Mouse (Mus musculus) kidney, postnatal 0 days (tissue): ENCODE measurements around the gene Chrm1. TPM values are rescaled to one million over a fixed set of nuclear protein-coding genes. Genes with fewer than 3 reads are reported as not detected.

ENCODE experiments used
- ATAC-seq: fragments of 200-750 bp; cut with Nextera tagmentation; replicated peaks from 2 replicates; pipeline ENCODE4 v1.8.0; 2017; ENCODE audit warnings: low read depth, moderate number of reproducible peaks, moderate TSS enrichment, moderate library complexity; ENCODE audit not compliant: low FRiP score
- DNase-seq: peaks from one replicate; pipeline ENCODE4 v3.0.0-alpha.2; 2016; ENCODE audit warnings: low spot score
- H3K27ac ChIP-seq: fragments of 300-500 bp; sonication (generic); 2 replicates; pipeline ENCODE4 v1.5.1; 2014; ENCODE audit warnings: mild to moderate bottlenecking
- H3K27me3 ChIP-seq: fragments of 300-500 bp; sonication (generic); 2 replicates; pipeline ENCODE4 v1.6.1; 2014; ENCODE audit warnings: low read length, mixed read lengths; ENCODE audit not compliant: insufficient read depth
- H3K36me3 ChIP-seq: fragments of 300-500 bp; sonication (generic); 2 replicates; pipeline ENCODE4 v1.6.1; 2014; ENCODE audit warnings: low read length, mixed read lengths; ENCODE audit not compliant: insufficient read depth
- H3K4me1 ChIP-seq: fragments of 300-500 bp; sonication (generic); replicated peaks from 2 replicates; pipeline ENCODE4 v1.6.1; 2014; ENCODE audit warnings: antibody characterized with exemption, low read length, mixed read lengths; ENCODE audit not compliant: insufficient read depth
- H3K4me2 ChIP-seq: fragments of 300-500 bp; sonication (generic); 2 replicates; pipeline ENCODE4 v1.6.1; 2014; ENCODE audit warnings: mild to moderate bottlenecking, low read length, moderate library complexity, mixed read lengths
- H3K4me3 ChIP-seq: fragments of 300-500 bp; sonication (generic); replicated peaks from 2 replicates; pipeline ENCODE4 v1.5.1; 2014; ENCODE audit warnings: low read depth, low read length
- H3K9ac ChIP-seq: fragments of 300-500 bp; sonication (generic); 2 replicates; pipeline ENCODE4 v1.6.1; 2014; ENCODE audit warnings: low read depth, low read length
- H3K9me3 ChIP-seq: fragments of 300-500 bp; sonication (generic); replicated peaks from 2 replicates; pipeline ENCODE4 v1.6.1; 2016; ENCODE audit warnings: low read length, inconsistent platforms, mixed read lengths
- CTCF ChIP-seq: IDR thresholded peaks from 2 replicates; pipeline ENCODE4 v1.5.1; 2016; ENCODE audit warnings: antibody characterized with exemption, low read depth, mild to moderate bottlenecking, moderate library complexity
- WGBS: fragments of 180-500 bp; shearing (Covaris S2); extraction: QIAGEN DNeasy Blood & Tissue Kit; methylation state at CpG from one replicate; pipeline ENCODE4 v1.1.7; 2014; 5-methylcytosine and 5-hydroxymethylcytosine counted together
- polyA plus RNA-seq: library from polyadenylated mRNA; unstranded; fragments of >200 nt; fragmentation: Nextera tagmentation; extraction: Ambion mirVana; gene quantifications from 2 replicates; pipeline ENCODE4 v1.2.1, GENCODE M21; 2015

Gene Chrm1
- polyA plus RNA-seq, 1 experiment from 2014 or later = 0.17 TPM

DNA sequence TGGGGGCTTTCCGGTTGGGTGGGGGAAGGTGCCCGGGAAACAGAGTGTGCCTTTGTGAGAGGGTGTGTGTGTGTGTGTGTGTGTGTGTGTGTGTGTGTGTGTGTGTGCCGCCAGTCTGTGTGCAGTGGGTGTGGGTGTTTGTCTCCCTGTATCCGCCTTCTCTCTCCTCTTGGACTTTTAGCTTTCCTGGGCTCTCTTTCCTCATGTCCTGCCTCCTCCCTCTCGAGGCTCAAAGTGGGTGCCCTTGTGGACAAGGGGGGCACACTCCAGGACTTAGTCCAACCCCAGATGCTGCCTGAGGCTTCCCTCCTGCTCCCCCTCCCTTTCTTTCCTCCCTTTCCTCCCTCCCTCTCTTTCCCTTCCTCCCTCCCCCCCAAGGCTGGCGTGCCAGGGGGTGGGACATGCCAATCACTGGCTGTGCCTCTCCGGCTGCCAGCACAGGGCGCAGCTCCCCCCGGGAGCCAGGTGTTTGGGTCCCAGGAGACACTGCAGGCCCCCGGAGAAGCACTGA, 377 bp downstream of the Chrm1 start:
- H3K36me3 ChIP-seq = no peaks in the 10 kb centered on the region
- no peaks in the 10 kb centered on the region for H3K9me3 ChIP-seq
- ATAC-seq (peak; percentile 42), DNase-seq (no peak)
- 33% methylated on average over 9 of the region's 10 CpGs for WGBS
- no peak overlapping the region for H3K4me3 ChIP-seq
- H3K27me3 ChIP-seq = peaks cover 5% of the 10 kb centered on the region; the same call in 1 of the 2 replicates
- H3K27ac ChIP-seq = no peak overlapping the region
- H3K4me1 ChIP-seq = no peaks in the 10 kb centered on the region; the same call in 1 of the 2 replicates
- TF ChIP-seq CTCF = no peak
- 0 out of 2 replicates have a peak overlapping the region, but pooled peaks have one; percentile 15 for H3K4me2 ChIP-seq
- H3K9ac ChIP-seq = no peak overlapping the region

DNA sequence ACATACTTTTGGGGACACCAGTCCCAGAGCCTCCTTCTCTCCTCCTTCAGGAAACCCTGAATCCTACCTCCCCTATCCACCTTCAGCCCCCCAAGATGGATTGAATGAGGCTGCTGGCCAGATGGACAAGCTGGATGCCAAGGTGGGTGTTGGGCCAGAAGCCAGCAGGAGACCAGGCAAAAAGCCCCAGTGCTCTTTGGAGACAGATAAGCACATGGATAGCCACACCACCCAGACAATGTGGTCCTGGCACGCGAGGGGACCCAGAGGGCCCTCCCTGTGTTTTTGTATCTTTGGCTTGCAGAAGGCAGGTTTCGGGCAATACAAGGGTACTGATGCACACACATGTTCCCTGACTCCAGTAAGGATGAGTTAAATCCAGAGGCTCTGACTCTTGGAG, 1.3 kb downstream of the Chrm1 start:
- Histone ChIP-seq H3K4me1 (no peaks in the 10 kb centered on the region; the same call in 1 of the 2 replicates), H3K27me3 (peaks cover 5% of the 10 kb centered on the region; the same call in 1 of the 2 replicates), H3K4me2 (no peak overlapping the region), H3K4me3 (no peak overlapping the region), H3K9ac (no peak overlapping the region), H3K36me3 (no peaks in the 10 kb centered on the region), H3K27ac (no peak overlapping the region), H3K9me3 (no peaks in the 10 kb centered on the region)
- no peak for TF ChIP-seq CTCF
- no peak for ATAC-seq
- WGBS = 92% methylated on average over 3 of the region's 3 CpGs
- no peak for DNase-seq

DNA sequence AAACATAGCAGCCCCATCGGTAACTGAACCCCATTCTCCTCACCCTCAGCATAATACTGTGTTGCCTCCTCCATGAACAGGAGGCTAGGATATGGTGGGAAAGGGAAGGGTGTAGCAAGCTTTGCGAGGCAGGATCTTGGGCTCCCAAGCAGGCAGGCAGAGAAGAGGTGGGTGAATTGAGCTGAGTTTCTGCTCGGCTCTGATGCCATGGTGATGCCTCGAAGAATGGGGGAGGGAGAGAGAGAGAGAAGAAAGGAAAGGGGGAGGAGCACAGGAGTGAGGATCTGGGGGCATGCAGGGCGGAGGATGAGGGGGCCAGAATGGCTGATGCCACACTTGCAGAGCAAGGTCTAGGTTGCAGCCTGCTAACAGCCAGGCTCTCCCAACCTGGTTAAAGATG, 2.2 kb downstream of the Chrm1 start:
- no peak overlapping the region for H3K9ac ChIP-seq
- no peak overlapping the region for H3K27ac ChIP-seq
- no peak for DNase-seq
- H3K36me3 ChIP-seq = no peaks in the 10 kb centered on the region
- H3K4me1 ChIP-seq = no peaks in the 10 kb centered on the region; the same call in 1 of the 2 replicates
- H3K4me3 ChIP-seq = no peak overlapping the region
- TF ChIP-seq CTCF = no peak
- WGBS = 74% methylated on average over 5 of the region's 5 CpGs
- no peaks in the 10 kb centered on the region for H3K9me3 ChIP-seq
- no peak overlapping the region for H3K4me2 ChIP-seq
- H3K27me3 ChIP-seq = peaks cover 5% of the 10 kb centered on the region; the same call in 1 of the 2 replicates
- ATAC-seq = no peak

DNA sequence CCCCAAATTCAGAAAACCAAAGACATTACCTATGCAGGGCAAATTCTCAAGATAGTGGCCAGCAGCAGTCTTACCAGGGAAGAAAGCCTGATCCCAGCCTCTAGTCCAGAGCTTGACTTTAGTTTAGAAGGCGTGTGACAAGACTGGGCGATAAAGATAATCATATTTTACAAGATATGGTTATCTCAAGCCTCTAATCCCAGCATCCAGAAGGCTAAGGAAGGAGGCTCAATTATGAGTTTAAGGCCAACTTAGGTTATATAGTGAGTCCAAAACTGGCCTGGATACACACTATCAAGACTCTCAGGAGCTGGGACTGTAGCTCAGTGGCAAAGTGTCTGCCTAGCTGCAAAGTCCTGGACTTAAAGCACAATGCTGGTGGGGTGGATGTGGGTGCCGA, 9.3 kb downstream of the Chrm1 start:
- Histone ChIP-seq H3K27ac (no peak overlapping the region), H3K27me3 (no peaks in the 10 kb centered on the region), H3K4me3 (no peak overlapping the region), H3K9ac (no peak overlapping the region), H3K4me1 (no peaks in the 10 kb centered on the region), H3K9me3 (no peaks in the 10 kb centered on the region), H3K4me2 (no peak overlapping the region), H3K36me3 (no peaks in the 10 kb centered on the region)
- DNase-seq (no peak), ATAC-seq (no peak)
- TF ChIP-seq CTCF = no peak
- 90% methylated on average over 3 of the region's 3 CpGs for whole genome bisulfite sequencing

DNA sequence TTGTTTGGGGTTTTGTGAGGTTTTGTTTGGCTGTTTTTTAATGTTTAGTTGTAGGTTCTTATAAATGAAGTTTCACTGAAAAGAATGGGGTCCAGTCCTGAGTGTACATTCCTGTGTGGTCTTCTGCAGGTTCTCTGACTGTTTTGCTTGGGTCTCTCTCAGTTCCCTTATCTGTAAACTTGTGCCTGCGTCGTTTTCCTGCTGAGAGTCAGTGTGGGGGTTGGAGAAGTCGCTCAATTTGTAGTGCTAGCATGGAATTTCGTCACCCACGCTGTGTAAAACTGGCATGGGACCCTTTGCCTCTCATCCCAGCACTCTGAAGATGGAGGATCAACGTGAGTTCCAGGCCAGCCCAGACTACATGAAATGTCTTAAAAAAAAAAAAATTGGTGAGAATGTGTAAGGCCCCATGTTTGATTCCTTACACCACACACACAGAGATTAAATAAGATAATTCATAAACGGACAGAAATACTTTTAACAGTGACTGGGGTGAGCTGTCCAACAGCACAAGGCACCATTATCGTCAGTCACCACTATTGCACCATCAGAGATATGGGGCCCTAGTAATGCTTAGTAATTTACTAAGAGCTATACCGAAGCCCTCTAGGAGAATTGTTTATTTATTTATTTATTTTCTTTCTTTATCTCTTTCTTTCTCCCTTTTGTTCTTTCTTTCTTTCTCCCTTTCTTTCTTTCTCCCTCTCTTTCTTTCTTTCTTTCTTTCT, 9.9 kb downstream of the Chrm1 start:
- no peaks in the 10 kb centered on the region for H3K27me3 ChIP-seq
- no peaks in the 10 kb centered on the region for H3K4me1 ChIP-seq
- DNase-seq (no peak), ATAC-seq (no peak)
- no peaks in the 10 kb centered on the region for H3K36me3 ChIP-seq
- no peak overlapping the region for H3K9ac ChIP-seq
- 70% methylated on average over 9 of the region's 9 CpGs for WGBS
- H3K4me2 ChIP-seq = no peak overlapping the region
- TF ChIP-seq CTCF = no peak
- H3K27ac ChIP-seq = no peak overlapping the region
- H3K4me3 ChIP-seq = no peak overlapping the region
- H3K9me3 ChIP-seq = no peaks in the 10 kb centered on the region

DNA sequence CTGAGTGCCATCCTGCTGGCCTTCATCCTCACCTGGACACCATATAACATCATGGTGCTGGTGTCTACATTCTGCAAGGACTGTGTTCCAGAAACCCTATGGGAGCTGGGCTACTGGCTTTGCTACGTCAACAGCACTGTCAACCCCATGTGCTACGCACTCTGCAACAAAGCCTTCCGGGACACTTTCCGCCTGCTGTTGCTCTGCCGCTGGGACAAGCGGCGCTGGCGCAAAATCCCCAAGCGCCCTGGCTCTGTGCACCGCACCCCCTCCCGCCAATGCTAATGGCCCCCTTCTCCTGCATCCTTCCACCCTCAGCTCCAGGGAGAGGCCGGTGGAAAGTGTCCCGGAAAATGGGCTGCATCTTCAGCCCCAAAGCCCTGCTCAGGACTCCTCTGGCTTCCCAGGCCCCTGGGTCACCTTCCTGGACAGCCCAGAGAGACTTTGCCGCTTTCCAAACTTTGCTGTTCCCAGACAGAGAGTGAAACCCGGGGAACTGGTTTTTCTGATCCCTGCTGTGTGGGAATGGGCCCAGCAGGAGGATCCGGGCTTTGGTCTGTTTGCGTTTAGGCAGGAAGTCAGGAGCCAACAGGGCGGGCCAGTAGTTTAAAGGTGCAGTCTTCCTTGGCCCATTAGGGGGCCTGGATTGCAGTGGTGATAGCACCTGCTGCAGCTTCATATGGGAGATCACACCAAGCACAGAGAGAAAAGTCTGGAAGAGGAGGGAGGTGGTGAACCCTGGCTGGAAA, 15.6 kb downstream of the Chrm1 start:
- peak overlapping the region; percentile 41; the same call in 1 of the 2 replicates for H3K9ac ChIP-seq
- H3K4me3 ChIP-seq = no peak overlapping the region
- no peaks in the 10 kb centered on the region for H3K27me3 ChIP-seq

More for the DNA sequence above, 15.6 kb downstream of the Chrm1 start:
- Histone ChIP-seq H3K4me2 (0 out of 2 replicates have a peak overlapping the region, but pooled peaks have one; percentile 26), H3K9me3 (no peaks in the 10 kb centered on the region), H3K36me3 (no peaks in the 10 kb centered on the region), H3K4me1 (0 out of 2 replicates have a peak, but pooled peaks cover 2% of the 10 kb centered on the region), H3K27ac (peak overlapping the region; percentile 32)
- 41% methylated on average over 18 of the region's 18 CpGs for WGBS
- DNase-seq (peak; percentile 35), ATAC-seq (0 out of 2 replicates have a peak, but pooled peaks have one; percentile 30)
- peak; percentile 11; the same call in 1 of the 2 replicates for TF ChIP-seq CTCF
